Mouse (Mus musculus) bone marrow, adult 2 months (tissue): ENCODE measurements around the gene Kcnj14.

Experiments
- CTCF ChIP-seq: fragments of 200-500 bp; IDR thresholded peaks from 2 replicates; pipeline ENCODE4 v1.5.1; 2011; ENCODE audit warnings: low read length, control low read depth; ENCODE audit not compliant: control insufficient read depth, insufficient read depth
- POLR2A ChIP-seq: fragments of 200-500 bp; IDR thresholded peaks from 2 replicates; pipeline ENCODE4 v1.6.1; 2011; ENCODE audit warnings: low read depth, mild to moderate bottlenecking, control low read depth, low read length, borderline replicate concordance; ENCODE audit not compliant: control insufficient read depth

DNA sequence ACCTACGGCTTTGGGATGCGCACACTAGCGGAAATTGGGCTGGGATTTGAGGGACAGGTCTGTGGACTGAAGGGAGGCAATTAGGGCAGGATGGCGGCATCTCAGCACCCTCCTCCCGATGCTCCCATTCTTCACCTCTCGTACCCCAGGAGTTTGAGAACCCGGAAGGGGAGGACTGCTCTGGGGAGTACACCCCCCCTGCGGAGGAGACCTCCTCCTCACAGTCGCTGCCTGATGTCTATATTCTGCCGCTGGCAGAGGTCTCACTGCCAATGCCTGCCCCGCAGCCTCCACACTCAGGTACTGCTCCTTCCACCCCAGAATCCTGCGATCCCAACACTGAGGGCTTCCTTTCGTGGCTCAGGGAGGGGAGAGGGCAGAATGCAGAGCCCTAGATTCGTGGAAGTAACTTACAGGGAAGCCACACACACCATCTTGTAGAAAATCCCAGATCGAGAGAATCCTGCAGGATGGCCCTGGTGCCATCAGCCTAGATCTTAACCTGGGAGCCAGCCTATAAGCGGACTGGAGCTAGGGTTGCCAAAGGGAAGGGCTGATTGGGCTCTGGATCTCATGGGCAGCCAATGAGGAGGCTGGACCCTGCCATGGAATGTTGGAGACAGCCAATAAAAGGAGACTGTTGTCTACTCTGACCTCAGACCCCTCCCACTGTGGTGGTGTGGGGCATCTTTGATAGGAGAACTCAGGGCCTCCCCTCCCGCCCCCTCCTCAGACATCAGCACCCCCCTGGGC is 37.7 kb downstream of the Kcnj14 start:
- TF ChIP-seq CTCF (no peak), POLR2A (no peak)
